Mouse (Mus musculus) lung, embryonic 15.5 days (tissue): Measurements from ENCODE around the gene Hoga1. TPM values are rescaled to one million over a fixed set of nuclear protein-coding genes. Genes with fewer than 3 reads are reported as not detected.

Experiments
- ATAC-seq: fragments of 200-750 bp; cut with Nextera tagmentation; 2 replicates; pipeline ENCODE4 v1.8.0; 2017; ENCODE audit warnings: moderate number of reproducible peaks, borderline replicate concordance; ENCODE audit not compliant: low FRiP score, low TSS enrichment; ENCODE audit errors: extremely low read depth
- H3K27ac ChIP-seq: fragments of 300-500 bp; sonication (generic); 2 replicates; pipeline ENCODE4 v1.5.1; 2015; ENCODE audit warnings: moderate library complexity, mild to moderate bottlenecking, inconsistent platforms
- H3K27me3 ChIP-seq: fragments of 300-500 bp; sonication (generic); 2 replicates; pipeline ENCODE4 v1.6.1; 2015; ENCODE audit warnings: inconsistent platforms
- H3K36me3 ChIP-seq: fragments of 300-500 bp; sonication (generic); 2 replicates; pipeline ENCODE4 v1.6.1; 2015; ENCODE audit warnings: inconsistent platforms
- H3K4me1 ChIP-seq: fragments of 300-500 bp; sonication (generic); 2 replicates; pipeline ENCODE4 v1.6.1; 2015; ENCODE audit warnings: inconsistent platforms
- H3K4me2 ChIP-seq: fragments of 300-500 bp; sonication (generic); 2 replicates; pipeline ENCODE4 v1.6.1; 2015; ENCODE audit warnings: inconsistent platforms, mild to moderate bottlenecking, moderate library complexity
- H3K4me3 ChIP-seq: fragments of 300-500 bp; sonication (generic); 2 replicates; pipeline ENCODE4 v1.5.1; 2015; ENCODE audit warnings: mild to moderate bottlenecking, inconsistent platforms
- H3K9ac ChIP-seq: fragments of 300-500 bp; sonication (generic); 2 replicates; pipeline ENCODE4 v1.6.1; 2015; ENCODE audit warnings: inconsistent platforms
- H3K9me3 ChIP-seq: fragments of 300-500 bp; sonication (generic); 2 replicates; pipeline ENCODE4 v1.6.1; 2016; ENCODE audit warnings: inconsistent platforms
- WGBS: fragments of 180-500 bp; shearing (Covaris S2); methylation state at CpG from one replicate; pipeline ENCODE4 v1.1.7; 2015; 5-methylcytosine and 5-hydroxymethylcytosine counted together
- polyA plus RNA-seq: library from polyadenylated mRNA; unstranded; fragments of >200 nt; fragmentation: Nextera tagmentation; extraction: Ambion mirVana; gene quantifications from 2 replicates; pipeline ENCODE4 v1.2.1, GENCODE M21; 2015

The Hoga1 gene
- polyA plus RNA-seq, 1 experiment from 2014 or later: 1.5 TPM

DNA sequence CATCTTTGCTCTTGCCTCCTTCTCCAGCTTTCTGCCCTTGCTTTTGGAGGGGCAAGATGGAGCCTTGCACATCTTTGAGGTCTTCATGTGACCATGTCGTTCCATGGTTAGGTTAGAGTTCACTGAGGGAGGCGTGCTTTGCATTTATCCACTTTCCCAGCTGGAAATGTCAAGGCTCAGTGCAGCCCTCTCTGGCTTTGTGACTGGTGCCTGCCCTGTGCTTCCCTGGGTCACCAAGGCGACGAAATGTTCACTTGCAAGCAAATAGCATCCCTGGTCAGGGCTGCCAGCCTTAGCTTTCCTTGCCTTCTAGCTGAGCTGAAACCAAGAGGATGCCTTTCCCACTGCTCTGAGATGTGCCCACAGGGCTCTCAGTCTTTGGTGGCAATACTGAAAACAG, 35.0 kb upstream of the Hoga1 start:
- Histone ChIP-seq H3K9me3 (no peaks in the 10 kb centered on the region), H3K4me1 (0 out of 2 replicates have a peak, but pooled peaks cover 10% of the 10 kb centered on the region), H3K4me3 (no peak overlapping the region), H3K9ac (no peak overlapping the region), H3K27me3 (no peaks in the 10 kb centered on the region), H3K27ac (no peak overlapping the region), H3K4me2 (no peak overlapping the region), H3K36me3 (no peaks in the 10 kb centered on the region)
- ATAC-seq: no peak
- 59% methylated on average over 4 of the region's 4 CpGs for whole genome bisulfite sequencing

GRCm38 (mm10) chr19:42011123-42011522, 34.3 kb upstream of the Hoga1 start:
- 82% methylated on average over 7 of the region's 7 CpGs for WGBS
- Histone ChIP-seq H3K4me3 (no peak overlapping the region), H3K4me1 (0 out of 2 replicates have a peak, but pooled peaks cover 7% of the 10 kb centered on the region), H3K9me3 (no peaks in the 10 kb centered on the region), H3K9ac (no peak overlapping the region), H3K27ac (no peak overlapping the region), H3K27me3 (no peaks in the 10 kb centered on the region), H3K4me2 (no peak overlapping the region), H3K36me3 (no peaks in the 10 kb centered on the region)
- no peak; the same call in 1 of the 2 replicates for ATAC-seq

DNA sequence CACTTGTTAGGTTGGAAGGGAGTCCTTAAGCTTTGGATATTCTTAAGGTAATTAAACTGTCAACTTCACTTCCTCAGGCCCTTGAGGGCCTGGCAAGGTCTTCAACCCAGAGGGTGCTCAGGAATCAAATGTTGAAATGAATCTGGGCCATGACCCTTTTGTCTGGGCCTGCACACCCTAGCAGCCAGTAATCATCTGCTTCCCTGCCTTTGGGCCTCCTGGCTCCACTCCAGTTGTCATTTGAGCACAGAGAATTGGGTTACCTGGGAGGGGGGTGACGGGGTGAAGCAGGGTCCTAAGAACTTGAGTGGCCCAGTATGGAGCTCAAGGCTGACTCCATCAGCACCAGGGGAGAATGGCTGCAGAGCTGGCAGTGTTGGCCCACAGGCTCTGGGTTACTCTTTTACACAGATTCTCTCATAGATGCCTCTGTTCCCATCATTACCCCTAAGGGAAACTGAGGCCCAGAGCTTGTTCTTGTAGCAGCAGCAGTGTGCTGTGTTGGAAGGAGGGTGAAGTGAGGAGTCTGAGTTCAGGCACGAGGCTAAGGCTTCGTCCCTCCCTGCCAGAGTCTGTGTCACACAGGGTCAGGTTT, 31.1 kb upstream of the Hoga1 start:
- H3K9ac ChIP-seq: no peak overlapping the region
- H3K4me2 ChIP-seq: no peak overlapping the region
- no peaks in the 10 kb centered on the region for H3K27me3 ChIP-seq
- no peak overlapping the region for H3K4me3 ChIP-seq
- ATAC-seq: no peak
- H3K36me3 ChIP-seq: no peaks in the 10 kb centered on the region
- peaks cover 25% of the 10 kb centered on the region for H3K4me1 ChIP-seq
- H3K27ac ChIP-seq: no peak overlapping the region
- no peaks in the 10 kb centered on the region for H3K9me3 ChIP-seq
- WGBS: 82% methylated on average over 3 of the region's 3 CpGs

DNA sequence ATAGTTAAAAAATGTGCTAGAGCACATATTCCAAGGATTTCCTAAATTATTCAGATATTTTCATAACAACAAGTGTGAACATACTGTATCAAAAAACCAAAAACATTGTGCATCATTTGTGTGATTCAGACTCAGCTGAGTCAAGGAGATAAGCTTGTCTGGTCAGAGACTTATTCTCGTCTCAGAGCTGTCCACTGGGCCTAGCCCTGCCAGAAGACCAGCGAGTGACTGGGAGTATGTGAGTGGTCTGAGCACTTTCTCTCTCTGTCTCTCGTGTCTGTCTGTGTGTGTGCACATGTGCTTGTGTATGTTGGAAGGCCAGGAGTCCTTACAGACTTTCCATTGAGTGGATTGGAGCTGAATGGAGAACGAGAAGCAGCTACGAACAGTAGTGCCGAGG, 30.4 kb upstream of the Hoga1 start:
- WGBS: 75% methylated on average over 6 of the region's 6 CpGs
- Histone ChIP-seq H3K4me2 (no peak overlapping the region), H3K27me3 (no peaks in the 10 kb centered on the region), H3K9ac (no peak overlapping the region), H3K36me3 (no peaks in the 10 kb centered on the region), H3K9me3 (no peaks in the 10 kb centered on the region), H3K27ac (no peak overlapping the region), H3K4me1 (peaks cover 30% of the 10 kb centered on the region), H3K4me3 (no peak overlapping the region)
- ATAC-seq: no peak

- H3K4me2 ChIP-seq: no peak overlapping the region
- H3K27ac ChIP-seq: peak overlapping the region; percentile 65; the same call in 1 of the 2 replicates
- no peak overlapping the region for H3K9ac ChIP-seq
- peaks cover 30% of the 10 kb centered on the region for H3K4me1 ChIP-seq
- 77% methylated on average over 4 of the region's 4 CpGs for WGBS
- no peak for ATAC-seq
- H3K36me3 ChIP-seq: no peaks in the 10 kb centered on the region
- H3K9me3 ChIP-seq: no peaks in the 10 kb centered on the region
- H3K27me3 ChIP-seq: no peaks in the 10 kb centered on the region
- H3K4me3 ChIP-seq: no peak overlapping the region
Observed at GRCm38 (mm10) chr19:42016251-42016650, 29.2 kb upstream of the Hoga1 start.

- Histone ChIP-seq H3K9me3 (no peaks in the 10 kb centered on the region), H3K27ac (peak overlapping the region; percentile 65), H3K4me3 (no peak overlapping the region), H3K4me2 (no peak overlapping the region), H3K27me3 (no peaks in the 10 kb centered on the region), H3K36me3 (no peaks in the 10 kb centered on the region), H3K9ac (no peak overlapping the region), H3K4me1 (peaks cover 30% of the 10 kb centered on the region)
- no peak for ATAC-seq
- 60% methylated on average over 5 of the region's 5 CpGs for WGBS
Observed at GRCm38 (mm10) chr19:42016840-42017239, 28.6 kb upstream of the Hoga1 start.

GRCm38 (mm10) chr19:42017399-42018247, 27.8 kb upstream of the Hoga1 start:
- H3K4me3 ChIP-seq: no peak overlapping the region
- no peak overlapping the region for H3K4me2 ChIP-seq
- no peaks in the 10 kb centered on the region for H3K27me3 ChIP-seq
- H3K4me1 ChIP-seq: peaks cover 30% of the 10 kb centered on the region
- 44% methylated on average over 8 of the region's 8 CpGs for WGBS
- no peaks in the 10 kb centered on the region for H3K9me3 ChIP-seq
- ATAC-seq: 0 out of 2 replicates have a peak, but pooled peaks have one; percentile 46
- H3K27ac ChIP-seq: peak overlapping the region; percentile 65
- no peak overlapping the region for H3K9ac ChIP-seq
- no peaks in the 10 kb centered on the region for H3K36me3 ChIP-seq

DNA sequence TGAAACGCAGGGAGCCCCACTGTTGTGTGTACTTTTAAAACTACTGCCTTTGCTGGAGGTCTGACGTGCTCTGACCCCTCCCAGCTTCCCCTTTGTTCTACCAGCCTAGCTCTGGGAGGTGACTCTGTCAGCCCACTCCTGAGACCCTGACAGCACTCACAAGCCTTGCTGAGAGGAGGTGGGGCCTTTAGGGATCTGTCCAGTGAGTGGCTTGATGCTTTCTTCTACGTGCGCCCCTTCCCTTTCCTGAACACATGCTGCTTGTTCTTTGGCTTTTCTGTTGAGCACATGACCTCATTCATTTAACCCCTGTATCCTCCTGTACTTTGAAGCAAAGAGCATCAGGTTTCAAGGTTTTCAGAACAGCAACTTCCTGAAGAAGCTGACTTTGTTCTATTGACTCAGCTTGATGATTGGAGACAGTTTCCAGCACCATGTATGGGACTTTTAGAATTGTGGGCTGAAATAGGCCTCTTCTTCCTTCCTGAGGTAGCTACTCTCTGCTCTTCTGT, 26.3 kb upstream of the Hoga1 start:
- H3K36me3 ChIP-seq: no peaks in the 10 kb centered on the region
- no peak for ATAC-seq
- no peaks in the 10 kb centered on the region for H3K27me3 ChIP-seq
- 35% methylated on average over 4 of the region's 4 CpGs for WGBS
- no peak overlapping the region for H3K4me2 ChIP-seq
- H3K27ac ChIP-seq: peak overlapping the region; percentile 65
- no peaks in the 10 kb centered on the region for H3K9me3 ChIP-seq
- peaks cover 30% of the 10 kb centered on the region for H3K4me1 ChIP-seq
- H3K9ac ChIP-seq: no peak overlapping the region
- H3K4me3 ChIP-seq: no peak overlapping the region

DNA sequence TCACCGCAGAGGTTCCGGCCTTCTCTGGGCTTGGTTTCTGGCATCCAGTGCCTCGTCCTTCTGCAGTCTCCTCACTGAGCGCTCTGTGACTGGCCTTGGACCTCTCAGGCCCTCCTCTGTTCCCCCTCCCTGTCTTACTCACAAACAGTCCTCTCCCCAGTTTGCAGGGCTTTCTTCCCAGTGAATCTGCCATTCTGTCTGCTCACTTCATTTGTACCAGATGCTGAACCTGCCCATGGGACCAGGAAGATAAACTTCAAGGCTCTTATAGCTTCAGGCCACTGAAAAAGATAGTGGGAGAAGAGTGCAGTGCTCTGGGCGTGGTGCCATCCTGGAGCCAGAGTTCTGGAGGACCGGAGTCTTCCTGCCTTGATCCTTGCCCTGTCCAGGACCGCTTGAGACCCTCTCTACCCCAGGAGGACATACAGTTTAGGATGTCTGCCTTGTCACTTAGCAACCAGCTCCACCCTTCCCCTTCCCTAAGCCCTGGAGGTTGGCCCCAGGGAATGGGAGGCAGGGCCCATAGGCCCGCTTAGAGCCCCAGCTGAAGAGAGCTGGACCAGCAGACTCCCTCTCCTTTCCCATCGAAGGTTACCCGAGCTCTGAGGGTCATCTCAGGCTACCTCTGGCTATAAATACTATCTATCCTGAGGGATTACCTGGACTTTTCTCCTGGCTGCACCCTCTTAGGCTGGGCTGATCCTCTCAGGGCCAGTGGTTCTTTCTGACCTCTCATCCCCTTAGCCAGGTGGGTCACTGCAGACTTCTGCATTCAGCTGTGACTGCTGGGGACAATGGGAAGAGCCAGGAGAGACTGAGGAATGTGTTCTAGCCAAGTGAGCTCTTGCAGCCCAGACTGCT, 23.5 kb upstream of the Hoga1 start:
- no peak overlapping the region; the same call in 1 of the 2 replicates for H3K27ac ChIP-seq
- H3K36me3 ChIP-seq: no peaks in the 10 kb centered on the region
- H3K27me3 ChIP-seq: no peaks in the 10 kb centered on the region
- H3K4me1 ChIP-seq: peaks cover 24% of the 10 kb centered on the region
- no peak overlapping the region for H3K4me2 ChIP-seq
- H3K9me3 ChIP-seq: no peaks in the 10 kb centered on the region
- no peak for ATAC-seq
- H3K9ac ChIP-seq: no peak overlapping the region
- 74% methylated on average over 10 of the region's 10 CpGs for WGBS
- H3K4me3 ChIP-seq: no peak overlapping the region

GRCm38 (mm10) chr19:42022542-42022848, 22.9 kb upstream of the Hoga1 start:
- no peak for ATAC-seq
- H3K4me1 ChIP-seq: peaks cover 19% of the 10 kb centered on the region
- WGBS: 86% methylated on average over 2 of the region's 2 CpGs
- H3K4me3 ChIP-seq: no peak overlapping the region
- no peak overlapping the region for H3K4me2 ChIP-seq
- H3K9ac ChIP-seq: no peak overlapping the region
- no peaks in the 10 kb centered on the region for H3K27me3 ChIP-seq
- H3K36me3 ChIP-seq: no peaks in the 10 kb centered on the region
- no peaks in the 10 kb centered on the region for H3K9me3 ChIP-seq
- no peak overlapping the region for H3K27ac ChIP-seq

DNA sequence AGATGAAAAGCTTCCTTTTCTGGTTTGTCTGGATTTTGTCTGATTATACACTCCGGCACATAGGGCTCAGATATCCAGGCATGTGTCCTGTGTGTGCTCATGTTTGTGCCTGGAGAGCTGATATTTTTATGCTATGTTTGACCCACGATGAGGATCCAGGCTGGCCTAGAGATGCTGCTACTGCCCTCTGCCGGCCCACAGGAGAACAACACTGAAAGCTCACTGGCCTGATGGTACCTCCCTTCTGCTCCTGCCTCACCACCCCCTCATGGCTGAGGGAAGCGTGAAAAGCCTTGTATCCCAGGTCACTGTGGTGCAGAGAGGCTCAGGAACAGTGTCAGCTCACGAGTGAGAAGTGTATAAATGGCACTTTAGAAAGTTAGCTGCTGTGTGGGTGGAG, 19.3 kb upstream of the Hoga1 start:
- ATAC-seq: peak; percentile 61; the same call in 1 of the 2 replicates

More for the DNA sequence above, 19.3 kb upstream of the Hoga1 start:
- H3K4me2 ChIP-seq: no peak overlapping the region
- no peaks in the 10 kb centered on the region for H3K27me3 ChIP-seq
- no peaks in the 10 kb centered on the region for H3K4me1 ChIP-seq
- H3K27ac ChIP-seq: no peak overlapping the region
- no peaks in the 10 kb centered on the region for H3K9me3 ChIP-seq
- H3K4me3 ChIP-seq: no peak overlapping the region
- 4% methylated on average over 5 of the region's 5 CpGs for WGBS
- H3K36me3 ChIP-seq: no peaks in the 10 kb centered on the region
- H3K9ac ChIP-seq: no peak overlapping the region
